Mouse (Mus musculus): ENCODE data around the gene Sp3. TPM values are rescaled to one million over a fixed set of nuclear protein-coding genes. Genes with fewer than 3 reads are reported as not detected.
"Not testable (repeated sequence)": the region's sequence is repeated elsewhere in the genome, so short reads cannot be mapped to it uniquely, and the experiment has no call there.

Sp3 gene
- polyA plus RNA-seq, 1 experiment from 2014 or later, result 33.3 TPM

DNA sequence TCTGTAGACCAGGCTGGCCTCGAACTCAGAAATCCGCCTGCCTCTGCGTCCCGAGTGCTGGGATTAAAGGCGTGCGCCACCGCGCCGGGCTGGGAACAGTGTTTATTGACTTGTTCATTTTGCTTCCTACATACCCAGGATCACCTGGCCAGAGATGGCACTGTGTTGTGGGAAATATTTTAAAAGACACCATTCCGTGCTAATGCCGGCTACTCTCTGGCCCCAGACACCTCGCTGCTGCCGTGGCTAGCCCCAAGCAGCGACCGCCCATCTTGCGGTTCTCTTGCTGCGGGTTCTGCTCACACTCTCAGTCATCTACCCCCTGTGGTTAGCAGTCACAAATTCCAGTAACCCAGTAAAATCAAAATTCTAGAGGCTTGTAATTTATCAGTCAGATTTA is 12.3 kb upstream of the Sp3 start:
- Histone ChIP-seq H3K27me3 (no peaks in the 10 kb centered on the region), H3K4me3 (replicated peaks) (no peak overlapping the region), H3K4me2 (no peak overlapping the region), H3K9me3 (replicated peaks) (no peaks in the 10 kb centered on the region), H3K9ac (no peak overlapping the region), H3K4me1 (replicated peaks) (peaks cover 15% of the 10 kb centered on the region), H3K36me3 (replicated peaks) (no peaks in the 10 kb centered on the region), H3K27ac (replicated peaks) (no peak overlapping the region)
- ATAC-seq (ENCODE audit: insufficient read depth), result no peak
- 86% methylated on average over 17 of the region's 17 CpGs for WGBS (ENCODE audit: insufficient replicate concordance)

DNA sequence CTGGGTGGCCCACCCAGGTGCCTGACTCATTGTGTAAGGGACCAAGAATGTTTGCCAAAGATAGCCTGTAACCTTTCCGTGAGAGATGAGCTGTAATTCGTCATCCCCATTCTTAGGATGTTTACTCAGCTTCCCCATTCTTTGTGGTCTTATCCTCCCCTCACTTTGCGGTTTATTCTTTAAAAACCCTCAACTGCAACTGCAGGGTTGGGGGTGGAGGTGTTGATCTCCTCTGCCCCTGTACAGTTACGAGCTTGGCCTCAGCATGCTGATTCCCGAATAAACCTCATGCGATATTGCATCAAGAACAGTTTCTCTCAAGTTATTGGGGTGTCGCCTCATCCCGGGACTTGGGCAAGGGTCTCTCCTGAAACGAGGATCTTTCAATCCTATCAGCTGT is 8.7 kb upstream of the Sp3 start:
- not testable (repeated sequence) for H3K27ac ChIP-seq (replicated peaks); H3K4me2 ChIP-seq; H3K27me3 ChIP-seq; H3K4me3 ChIP-seq (replicated peaks); H3K9ac ChIP-seq; H3K4me1 ChIP-seq (replicated peaks); ATAC-seq (ENCODE audit: insufficient read depth); H3K36me3 ChIP-seq (replicated peaks); H3K9me3 ChIP-seq (replicated peaks)
- 71% methylated on average over 9 of the region's 9 CpGs for WGBS (ENCODE audit: insufficient replicate concordance)

DNA sequence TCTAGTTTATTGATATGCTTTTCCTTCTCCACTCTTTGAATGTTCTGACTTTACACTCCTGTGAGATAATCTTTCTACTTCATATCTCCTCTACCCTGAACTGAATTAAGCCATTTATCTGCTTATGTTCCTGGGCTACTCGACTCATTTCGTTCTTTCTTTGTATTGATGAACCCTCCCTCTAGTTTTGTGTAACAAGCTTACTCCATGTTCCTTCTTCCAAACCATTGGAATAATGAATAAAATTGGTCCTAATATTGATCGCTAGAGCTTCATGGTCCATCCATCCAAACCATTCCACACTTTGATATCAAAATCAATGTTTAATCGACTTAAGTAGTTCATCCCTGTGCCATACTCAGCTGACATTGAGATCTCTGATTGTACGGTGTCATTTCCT is 6.4 kb upstream of the Sp3 start, which contains the start of gene Gm11084:
Gene Gm11084, minus strand, starts transcription at position 101 of the 400 bp plus-strand sequence.
- H3K27ac ChIP-seq (replicated peaks), result no peak within 1 kb of the TSS
- 75% methylated on average over 5 of the region's 5 CpGs for WGBS (ENCODE audit: insufficient replicate concordance)
- no peaks in the 10 kb centered on the region for H3K9me3 ChIP-seq (replicated peaks)
- H3K27me3 ChIP-seq, result no peaks in the 10 kb centered on the region
- no peak within 1 kb of the TSS for H3K4me3 ChIP-seq (replicated peaks)
- no peak within 1 kb of the TSS for H3K9ac ChIP-seq
- H3K36me3 ChIP-seq (replicated peaks), result no peaks in the 10 kb centered on the region
- no peak within 1 kb of the TSS for H3K4me2 ChIP-seq
- peaks cover 24% of the 10 kb centered on the region for H3K4me1 ChIP-seq (replicated peaks)
- ATAC-seq (ENCODE audit: insufficient read depth), result no peak

DNA sequence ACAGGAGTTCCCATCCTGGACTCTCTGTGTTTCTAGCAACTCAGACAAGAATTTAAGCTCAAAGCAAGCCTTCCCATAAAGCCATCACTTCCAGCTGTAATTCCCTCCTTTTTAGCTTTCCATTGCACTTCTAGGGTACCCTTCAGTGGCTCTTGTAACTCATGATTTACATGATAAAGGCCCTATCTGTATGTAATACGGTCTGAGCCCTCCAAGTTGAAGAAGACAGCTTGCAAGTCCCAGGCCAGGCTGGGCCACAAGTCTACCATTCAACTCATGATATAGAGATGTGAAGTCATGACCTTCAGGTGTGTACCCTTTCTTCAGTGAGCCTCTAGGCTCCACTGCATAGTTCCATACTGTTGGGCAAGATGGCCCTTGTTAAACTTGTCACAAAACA is 5.3 kb upstream of the Sp3 start:
- Histone ChIP-seq H3K4me2 (no peak overlapping the region), H3K36me3 (replicated peaks) (no peaks in the 10 kb centered on the region), H3K27ac (replicated peaks) (no peak overlapping the region), H3K27me3 (no peaks in the 10 kb centered on the region), H3K4me1 (replicated peaks) (peaks cover 31% of the 10 kb centered on the region), H3K9me3 (replicated peaks) (no peaks in the 10 kb centered on the region), H3K9ac (no peak overlapping the region), H3K4me3 (replicated peaks) (no peak overlapping the region)
- no peak for ATAC-seq (ENCODE audit: insufficient read depth)
- 60% methylated on average over 1 of the region's 1 CpGs for WGBS (ENCODE audit: insufficient replicate concordance)

DNA sequence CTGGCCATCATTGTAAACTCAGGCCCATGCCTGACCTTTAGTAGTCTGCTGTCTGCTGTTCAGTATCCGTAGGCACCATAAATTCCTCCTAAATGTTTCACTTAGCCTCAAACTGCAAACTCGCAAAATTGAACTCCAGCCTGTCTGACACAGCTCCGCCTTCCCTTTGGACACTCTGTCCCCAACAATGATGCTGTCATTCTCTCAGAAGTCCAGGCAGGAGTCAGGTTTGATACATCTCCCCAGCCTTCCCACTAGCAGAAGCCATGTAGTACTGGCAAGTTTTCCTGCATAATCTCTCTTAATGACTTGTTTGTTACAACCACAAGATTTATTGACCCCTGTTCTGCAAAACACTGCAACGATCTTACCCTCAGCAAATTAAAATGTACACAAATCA is 4.6 kb upstream of the Sp3 start:
- Histone ChIP-seq H3K4me3 (replicated peaks) (no peak overlapping the region), H3K9me3 (replicated peaks) (no peaks in the 10 kb centered on the region), H3K27ac (replicated peaks) (no peak overlapping the region), H3K4me1 (replicated peaks) (peaks cover 31% of the 10 kb centered on the region), H3K4me2 (no peak overlapping the region), H3K9ac (no peak overlapping the region), H3K36me3 (replicated peaks) (no peaks in the 10 kb centered on the region), H3K27me3 (no peaks in the 10 kb centered on the region)
- WGBS (ENCODE audit: insufficient replicate concordance), result 74% methylated on average over 4 of the region's 4 CpGs
- ATAC-seq (ENCODE audit: insufficient read depth), result no peak

DNA sequence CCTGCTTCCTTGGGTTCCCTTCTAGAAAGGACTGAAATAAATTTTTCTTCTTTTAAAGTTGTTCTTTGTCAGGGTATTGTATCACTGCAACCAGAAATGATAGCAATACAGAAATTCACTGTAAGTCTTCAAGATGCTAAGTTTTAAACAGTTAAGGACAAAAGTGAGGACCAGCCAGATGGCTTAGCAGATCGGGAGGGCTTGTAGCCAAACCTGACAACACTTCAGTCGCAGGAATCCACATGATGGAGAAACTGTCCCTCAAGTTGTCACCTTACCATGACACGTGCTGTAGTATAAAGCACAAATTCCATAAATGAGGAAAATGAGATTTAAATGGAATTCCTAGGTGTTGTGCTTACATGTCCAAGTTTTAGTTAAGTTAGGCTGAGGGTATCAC is 3.0 kb upstream of the Sp3 start:
- no peak for ATAC-seq (ENCODE audit: insufficient read depth)
- Histone ChIP-seq H3K4me3 (replicated peaks) (no peak overlapping the region), H3K27ac (replicated peaks) (no peak overlapping the region), H3K9me3 (replicated peaks) (no peaks in the 10 kb centered on the region), H3K4me2 (no peak overlapping the region), H3K4me1 (replicated peaks) (peaks cover 31% of the 10 kb centered on the region), H3K9ac (no peak overlapping the region), H3K36me3 (replicated peaks) (no peaks in the 10 kb centered on the region), H3K27me3 (no peaks in the 10 kb centered on the region)
- 79% methylated on average over 3 of the region's 3 CpGs for WGBS (ENCODE audit: insufficient replicate concordance)

DNA sequence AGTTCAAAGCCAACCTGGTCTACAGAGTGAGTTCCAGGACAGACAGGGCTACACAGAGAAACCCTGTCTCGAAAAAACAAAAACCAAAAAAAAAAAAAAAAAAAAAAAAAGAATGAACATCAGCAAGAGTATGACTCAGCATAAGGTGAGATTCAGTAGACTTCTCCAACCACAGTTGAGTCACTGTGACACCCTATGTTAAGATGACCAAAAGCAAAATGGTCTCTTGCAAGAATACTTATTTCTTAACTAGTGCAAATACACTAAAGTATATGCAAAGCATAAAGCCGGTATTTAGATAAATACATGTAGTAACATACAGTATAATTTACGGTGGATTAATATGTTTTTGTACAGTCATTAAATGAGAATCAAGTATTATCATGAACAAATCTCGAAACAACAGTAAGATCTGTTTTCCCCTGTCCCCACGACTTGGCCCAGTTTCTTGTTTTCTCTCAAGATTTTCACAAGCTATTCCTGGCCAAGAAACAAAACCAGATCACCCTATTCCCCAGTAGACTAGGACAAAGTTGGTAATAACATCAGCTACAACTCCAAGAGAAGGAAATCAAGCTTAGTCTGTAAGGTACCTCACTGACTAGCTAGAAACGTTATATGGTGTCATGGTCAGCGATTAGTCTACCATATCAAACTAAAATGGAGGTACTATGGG is 2.0 kb upstream of the Sp3 start:
- H3K4me3 ChIP-seq (replicated peaks), result no peak overlapping the region
- whole genome bisulfite sequencing (ENCODE audit: insufficient replicate concordance), result 76% methylated on average over 7 of the region's 7 CpGs
- H3K4me1 ChIP-seq (replicated peaks), result peaks cover 32% of the 10 kb centered on the region
- no peak overlapping the region for H3K4me2 ChIP-seq
- ATAC-seq (ENCODE audit: insufficient read depth), result no peak
- no peaks in the 10 kb centered on the region for H3K36me3 ChIP-seq (replicated peaks)
- H3K27ac ChIP-seq (replicated peaks), result peak overlapping the region; percentile 100; the same call in 1 of the 2 replicates
- no peaks in the 10 kb centered on the region for H3K9me3 ChIP-seq (replicated peaks)
- H3K9ac ChIP-seq, result no peak overlapping the region
- no peaks in the 10 kb centered on the region for H3K27me3 ChIP-seq

DNA sequence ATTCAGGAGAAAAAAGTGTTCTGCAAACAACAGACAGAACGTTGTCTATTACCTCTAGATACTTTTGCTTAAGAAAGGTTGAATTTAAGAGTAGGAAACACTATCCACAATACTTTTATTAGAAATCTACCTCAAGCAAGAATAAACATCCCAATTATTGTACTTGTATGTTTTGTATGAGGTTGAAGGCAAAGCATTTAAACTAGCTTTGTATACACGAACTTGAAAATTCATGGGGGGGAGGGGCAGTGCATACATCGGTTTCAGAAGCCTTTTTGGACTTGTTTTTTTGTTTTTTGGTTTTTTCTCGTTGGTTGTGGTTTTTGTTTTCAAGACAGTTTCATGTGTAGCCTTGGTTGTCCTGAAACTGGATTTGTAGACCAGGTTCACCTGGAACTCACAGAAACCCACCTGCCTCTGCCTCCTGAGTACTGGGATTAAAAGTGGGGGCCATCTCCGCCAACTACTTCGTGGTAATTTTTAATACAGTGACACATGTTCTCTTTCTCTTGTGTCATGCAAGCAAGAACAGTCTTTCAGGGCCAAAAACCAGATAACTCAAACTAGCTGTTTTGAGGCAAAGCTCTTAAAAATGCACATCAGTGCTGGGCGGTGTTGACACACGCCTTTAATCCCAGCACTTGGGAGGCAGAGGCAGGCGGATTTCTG is 1.3 kb upstream of the Sp3 start:
- WGBS (ENCODE audit: insufficient replicate concordance), result 60% methylated on average over 9 of the region's 9 CpGs
- no peak for ATAC-seq (ENCODE audit: insufficient read depth)
- peak overlapping the region; percentile 76 for H3K4me2 ChIP-seq
- H3K36me3 ChIP-seq (replicated peaks), result no peaks in the 10 kb centered on the region
- peaks cover 36% of the 10 kb centered on the region for H3K4me1 ChIP-seq (replicated peaks)
- H3K27ac ChIP-seq (replicated peaks), result peak overlapping the region; percentile 100
- peak overlapping the region; percentile 100 for H3K4me3 ChIP-seq (replicated peaks)
- H3K27me3 ChIP-seq, result no peaks in the 10 kb centered on the region
- H3K9ac ChIP-seq, result peak overlapping the region; percentile 100; the same call in 1 of the 2 replicates
- no peaks in the 10 kb centered on the region for H3K9me3 ChIP-seq (replicated peaks)

DNA sequence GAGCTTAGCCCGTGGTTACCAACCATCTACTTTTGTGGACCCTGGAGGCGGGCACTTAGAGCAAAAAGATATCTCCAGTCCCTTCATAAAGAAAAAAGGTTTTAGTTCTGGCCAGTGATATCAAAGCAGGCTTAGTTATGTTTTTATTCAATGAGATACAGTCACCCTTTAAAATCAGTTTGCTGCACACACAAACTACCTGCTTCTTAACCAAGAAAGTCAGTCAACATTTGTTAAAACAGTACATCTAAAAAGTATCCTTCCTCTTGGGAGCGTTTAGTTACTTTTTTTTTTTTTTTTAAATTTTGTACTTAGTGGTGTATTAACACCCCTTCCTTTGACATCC is 802 bp upstream of the Sp3 start:
- Histone ChIP-seq H3K9me3 (replicated peaks) (no peaks in the 10 kb centered on the region), H3K4me1 (replicated peaks) (peaks cover 41% of the 10 kb centered on the region), H3K36me3 (replicated peaks) (peaks cover 1% of the 10 kb centered on the region), H3K9ac (peak overlapping the region; percentile 100), H3K4me3 (replicated peaks) (peak overlapping the region; percentile 100), H3K4me2 (peak overlapping the region; percentile 76), H3K27me3 (no peaks in the 10 kb centered on the region), H3K27ac (replicated peaks) (peak overlapping the region; percentile 100)
- no peak for ATAC-seq (ENCODE audit: insufficient read depth)
- 12% methylated on average over 3 of the region's 3 CpGs for WGBS (ENCODE audit: insufficient replicate concordance)

DNA sequence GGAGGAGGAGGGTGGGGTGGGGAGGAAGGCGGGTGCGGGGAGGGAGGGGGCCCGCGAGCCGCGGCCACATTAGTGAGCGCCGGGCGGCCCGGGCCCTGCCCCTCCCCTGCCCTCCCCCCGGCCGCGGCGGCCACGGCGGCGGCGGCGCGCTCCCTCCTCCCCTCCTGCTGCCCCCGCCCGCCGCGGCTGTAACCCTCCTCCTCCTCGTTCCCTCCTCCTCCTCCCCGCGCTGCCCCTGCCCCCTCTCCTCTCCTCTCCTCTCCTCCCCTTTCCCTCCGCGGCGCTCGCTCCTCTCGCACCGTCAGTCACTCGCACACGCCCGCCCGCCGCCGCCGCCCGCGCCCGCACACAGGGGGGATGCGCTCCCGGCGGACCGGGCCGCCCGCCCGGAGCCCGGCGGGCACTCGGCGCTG is 581 bp downstream of the Sp3 start:
- Histone ChIP-seq H3K4me3 (replicated peaks) (peak overlapping the region; percentile 100), H3K27me3 (no peaks in the 10 kb centered on the region), H3K9ac (peak overlapping the region; percentile 100), H3K4me2 (peak overlapping the region; percentile 70), H3K27ac (replicated peaks) (peak overlapping the region; percentile 100), H3K36me3 (replicated peaks) (peaks cover 8% of the 10 kb centered on the region), H3K4me1 (replicated peaks) (peaks cover 45% of the 10 kb centered on the region), H3K9me3 (replicated peaks) (no peaks in the 10 kb centered on the region)
- 0% methylated on average over 45 of the region's 54 CpGs for WGBS (ENCODE audit: insufficient replicate concordance)
- ATAC-seq (ENCODE audit: insufficient read depth), result peak; percentile 66

DNA sequence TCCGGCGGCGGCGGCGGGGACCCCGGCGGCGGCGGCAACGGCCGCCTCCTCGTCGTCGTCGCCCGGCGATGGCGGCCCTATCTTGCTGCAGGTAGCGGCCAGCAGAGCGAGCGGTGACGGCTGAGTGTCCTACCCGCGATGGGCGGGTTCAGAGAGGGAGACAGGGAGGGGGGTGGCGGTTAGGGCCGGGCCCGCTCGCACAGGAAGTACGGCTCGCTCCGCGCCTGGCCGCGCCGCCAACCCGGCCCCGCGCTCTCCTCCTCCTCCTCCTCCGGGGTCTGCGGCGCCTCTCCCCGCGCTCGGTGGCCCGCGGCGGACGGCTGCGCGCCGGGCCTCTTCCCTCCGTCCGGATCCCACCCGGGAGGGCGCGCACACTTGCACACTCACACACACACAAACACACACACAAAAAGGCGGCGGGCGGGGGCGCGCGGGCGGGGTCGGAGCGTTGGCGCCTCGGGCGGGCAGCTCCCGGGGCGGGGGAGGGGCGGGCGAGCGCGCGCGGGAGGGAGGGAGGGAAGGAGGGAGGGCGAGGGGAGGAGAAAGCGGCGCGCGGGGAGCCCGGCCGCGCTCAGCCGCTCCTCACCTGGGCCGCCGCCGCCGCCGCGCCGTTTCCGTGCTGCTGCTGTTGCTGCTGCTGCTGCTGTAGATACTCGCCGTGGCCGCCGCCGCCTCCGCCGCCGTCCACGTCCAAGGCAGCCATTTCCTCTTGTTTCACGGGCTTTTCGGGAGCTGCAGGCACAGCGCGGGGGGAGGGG is 1.2 kb downstream of the Sp3 start:
- under 1% methylated on average over 96 of the region's 107 CpGs for WGBS (ENCODE audit: insufficient replicate concordance)
- peak; percentile 78 for ATAC-seq (ENCODE audit: insufficient read depth)
- peaks cover 41% of the 10 kb centered on the region for H3K4me1 ChIP-seq (replicated peaks)
- H3K4me2 ChIP-seq, result peak overlapping the region; percentile 70
- H3K27ac ChIP-seq (replicated peaks), result peak overlapping the region; percentile 100
- H3K9ac ChIP-seq, result peak overlapping the region; percentile 100
- no peaks in the 10 kb centered on the region for H3K9me3 ChIP-seq (replicated peaks)
- H3K36me3 ChIP-seq (replicated peaks), result peaks cover 8% of the 10 kb centered on the region
- peak overlapping the region; percentile 100 for H3K4me3 ChIP-seq (replicated peaks)
- no peaks in the 10 kb centered on the region for H3K27me3 ChIP-seq

All from liver, embryonic 15.5 days (tissue).